Mouse (Mus musculus): ENCODE data around the gene Rab43. TPM values are rescaled to one million over a fixed set of nuclear protein-coding genes. Genes with fewer than 3 reads are reported as not detected.

Gene Rab43
- polyA plus RNA-seq, 1 experiment from 2014 or later: 12.5 TPM

- peak overlapping the region; percentile 100 for H3K4me3 ChIP-seq (ENCODE audit: low read depth, low read length)
- H3K9me3 ChIP-seq (ENCODE audit: low read depth, low read length): no peaks in the 10 kb centered on the region
- peaks cover 31% of the 10 kb centered on the region for H3K36me3 ChIP-seq (ENCODE audit: insufficient read depth)
- H3K27ac ChIP-seq (ENCODE audit: low read depth): peak overlapping the region; percentile 94; the same call in 1 of the 2 replicates
- DNase-seq (peak; percentile 58), ATAC-seq (ENCODE audit: insufficient read depth) (no peak)
- 0% methylated on average over 8 of the region's 8 CpGs for WGBS
- H3K4me2 ChIP-seq: peak overlapping the region; percentile 87
- peak overlapping the region; percentile 100 for H3K9ac ChIP-seq
- TF ChIP-seq CTCF (IDR thresholded peaks at IDR 0.05; ENCODE audit: low read depth): no peak
- no peaks in the 10 kb centered on the region for H3K27me3 ChIP-seq (ENCODE audit: insufficient read depth, low read length)
- H3K4me1 ChIP-seq (ENCODE audit: insufficient read depth): 0 out of 2 replicates have a peak, but pooled peaks cover 4% of the 10 kb centered on the region
Measured at GRCm38 (mm10) chr6:87849780-87850154, 37.8 kb upstream of the Rab43 start.

- H3K4me3 ChIP-seq (ENCODE audit: low read depth, low read length): no peak overlapping the region
- no peak for DNase-seq
- H3K27me3 ChIP-seq (ENCODE audit: insufficient read depth, low read length): no peaks in the 10 kb centered on the region
- H3K9ac ChIP-seq: no peak overlapping the region
- H3K4me1 ChIP-seq (ENCODE audit: insufficient read depth): 0 out of 2 replicates have a peak, but pooled peaks cover 4% of the 10 kb centered on the region
- ATAC-seq (ENCODE audit: insufficient read depth): no peak
- H3K4me2 ChIP-seq: peak overlapping the region; percentile 13; the same call in 1 of the 2 replicates
- TF ChIP-seq CTCF (IDR thresholded peaks at IDR 0.05; ENCODE audit: low read depth): no peak
- no peaks in the 10 kb centered on the region for H3K9me3 ChIP-seq (ENCODE audit: low read depth, low read length)
- H3K27ac ChIP-seq (ENCODE audit: low read depth): no peak overlapping the region
- WGBS: 81% methylated on average over 1 of the region's 1 CpGs
- peaks cover 60% of the 10 kb centered on the region for H3K36me3 ChIP-seq (ENCODE audit: insufficient read depth)
Measured at GRCm38 (mm10) chr6:87846813-87847212, 34.8 kb upstream of the Rab43 start.

DNA sequence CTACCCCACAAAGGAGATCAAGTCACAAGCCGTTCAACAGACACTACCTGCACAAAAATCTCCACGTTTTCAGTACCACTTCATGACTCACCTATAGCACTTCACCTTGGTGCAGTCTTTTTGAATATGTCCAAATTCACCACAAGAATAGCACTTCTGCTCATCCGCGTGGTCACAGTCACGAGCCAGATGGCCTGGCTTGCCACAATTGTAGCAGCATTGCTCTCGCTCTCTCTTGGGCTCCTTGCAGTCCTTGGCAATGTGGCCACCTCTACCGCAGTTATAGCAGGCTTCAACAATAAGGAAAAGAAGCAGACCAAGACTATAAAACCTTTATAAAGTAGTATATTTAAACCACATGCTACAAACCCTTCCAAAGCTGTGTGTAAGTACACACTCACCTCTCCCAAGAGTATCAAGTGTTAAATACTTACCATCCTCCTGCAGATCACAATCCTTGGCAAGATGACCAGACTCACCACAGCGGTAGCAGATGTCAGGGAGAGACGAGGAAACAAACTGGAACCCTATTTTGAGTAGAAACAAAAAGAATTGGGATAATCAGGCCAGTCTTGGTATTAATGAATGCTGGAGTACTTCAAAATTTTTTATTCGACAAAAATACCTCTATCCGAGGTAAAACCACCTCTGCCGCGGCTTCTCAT is 33.2 kb upstream of the Rab43 start:
- H3K27me3 ChIP-seq (ENCODE audit: insufficient read depth, low read length): no peaks in the 10 kb centered on the region
- no peak overlapping the region for H3K9ac ChIP-seq
- ATAC-seq (ENCODE audit: insufficient read depth) (no peak), DNase-seq (no peak)
- H3K4me1 ChIP-seq (ENCODE audit: insufficient read depth): 0 out of 2 replicates have a peak, but pooled peaks cover 4% of the 10 kb centered on the region
- H3K9me3 ChIP-seq (ENCODE audit: low read depth, low read length): no peaks in the 10 kb centered on the region
- peaks cover 63% of the 10 kb centered on the region for H3K36me3 ChIP-seq (ENCODE audit: insufficient read depth)
- no peak overlapping the region for H3K4me3 ChIP-seq (ENCODE audit: low read depth, low read length)
- 91% methylated on average over 13 of the region's 13 CpGs for WGBS
- TF ChIP-seq CTCF (IDR thresholded peaks at IDR 0.05; ENCODE audit: low read depth): no peak
- no peak overlapping the region for H3K27ac ChIP-seq (ENCODE audit: low read depth)
- no peak overlapping the region for H3K4me2 ChIP-seq

GRCm38 (mm10) chr6:87842254-87842653 is 30.3 kb upstream of the Rab43 start:
- no peak overlapping the region for H3K27ac ChIP-seq (ENCODE audit: low read depth)
- peaks cover 54% of the 10 kb centered on the region for H3K36me3 ChIP-seq (ENCODE audit: insufficient read depth)
- no peaks in the 10 kb centered on the region for H3K27me3 ChIP-seq (ENCODE audit: insufficient read depth, low read length)
- no peaks in the 10 kb centered on the region for H3K4me1 ChIP-seq (ENCODE audit: insufficient read depth)
- DNase-seq (peak; percentile 36), ATAC-seq (ENCODE audit: insufficient read depth) (no peak)
- TF ChIP-seq CTCF (IDR thresholded peaks at IDR 0.05; ENCODE audit: low read depth): peak; percentile 36; the same call in 1 of the 2 replicates
- no peaks in the 10 kb centered on the region for H3K9me3 ChIP-seq (ENCODE audit: low read depth, low read length)
- 21% methylated on average over 1 of the region's 1 CpGs for WGBS
- H3K4me3 ChIP-seq (ENCODE audit: low read depth, low read length): no peak overlapping the region
- no peak overlapping the region for H3K4me2 ChIP-seq
- no peak overlapping the region for H3K9ac ChIP-seq

DNA sequence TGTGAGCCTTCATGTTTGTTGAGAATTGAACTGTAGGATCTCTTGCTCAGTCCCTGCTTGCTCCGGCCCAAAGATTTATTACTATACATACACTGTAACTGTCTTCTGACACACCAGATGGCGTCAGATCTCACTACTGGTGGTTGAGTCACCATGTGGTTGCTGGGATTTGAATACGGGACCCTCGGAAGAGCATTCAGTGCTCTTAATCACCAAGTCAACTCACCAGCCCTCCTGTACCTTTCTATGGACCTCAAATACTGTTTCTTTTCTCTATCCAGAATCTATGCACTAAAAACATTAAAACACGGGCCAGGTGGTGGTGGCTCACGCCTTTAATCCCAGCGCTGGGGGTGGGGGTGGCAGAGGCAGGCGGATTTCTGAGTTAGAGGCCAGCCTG is 29.7 kb upstream of the Rab43 start:
- H3K9me3 ChIP-seq (ENCODE audit: low read depth, low read length): no peaks in the 10 kb centered on the region
- H3K27ac ChIP-seq (ENCODE audit: low read depth): no peak overlapping the region
- ATAC-seq (ENCODE audit: insufficient read depth) (no peak), DNase-seq (no peak)
- no peak overlapping the region for H3K4me2 ChIP-seq
- 79% methylated on average over 8 of the region's 8 CpGs for WGBS
- H3K9ac ChIP-seq: no peak overlapping the region
- H3K36me3 ChIP-seq (ENCODE audit: insufficient read depth): peaks cover 48% of the 10 kb centered on the region
- H3K4me3 ChIP-seq (ENCODE audit: low read depth, low read length): no peak overlapping the region
- no peak for TF ChIP-seq CTCF (IDR thresholded peaks at IDR 0.05; ENCODE audit: low read depth)
- H3K27me3 ChIP-seq (ENCODE audit: insufficient read depth, low read length): no peaks in the 10 kb centered on the region
- H3K4me1 ChIP-seq (ENCODE audit: insufficient read depth): no peaks in the 10 kb centered on the region

GRCm38 (mm10) chr6:87839797-87840341 is 27.9 kb upstream of the Rab43 start:
- Histone ChIP-seq H3K4me1 (ENCODE audit: insufficient read depth) (no peaks in the 10 kb centered on the region), H3K9me3 (ENCODE audit: low read depth, low read length) (no peaks in the 10 kb centered on the region), H3K9ac (no peak overlapping the region), H3K36me3 (ENCODE audit: insufficient read depth) (peaks cover 34% of the 10 kb centered on the region), H3K27me3 (ENCODE audit: insufficient read depth, low read length) (no peaks in the 10 kb centered on the region), H3K27ac (ENCODE audit: low read depth) (no peak overlapping the region), H3K4me2 (peak overlapping the region; percentile 89; the same call in 1 of the 2 replicates), H3K4me3 (ENCODE audit: low read depth, low read length) (no peak overlapping the region)
- WGBS: 52% methylated on average over 11 of the region's 11 CpGs
- TF ChIP-seq CTCF (IDR thresholded peaks at IDR 0.05; ENCODE audit: low read depth): no peak
- ATAC-seq (ENCODE audit: insufficient read depth) (no peak), DNase-seq (no peak)

DNA sequence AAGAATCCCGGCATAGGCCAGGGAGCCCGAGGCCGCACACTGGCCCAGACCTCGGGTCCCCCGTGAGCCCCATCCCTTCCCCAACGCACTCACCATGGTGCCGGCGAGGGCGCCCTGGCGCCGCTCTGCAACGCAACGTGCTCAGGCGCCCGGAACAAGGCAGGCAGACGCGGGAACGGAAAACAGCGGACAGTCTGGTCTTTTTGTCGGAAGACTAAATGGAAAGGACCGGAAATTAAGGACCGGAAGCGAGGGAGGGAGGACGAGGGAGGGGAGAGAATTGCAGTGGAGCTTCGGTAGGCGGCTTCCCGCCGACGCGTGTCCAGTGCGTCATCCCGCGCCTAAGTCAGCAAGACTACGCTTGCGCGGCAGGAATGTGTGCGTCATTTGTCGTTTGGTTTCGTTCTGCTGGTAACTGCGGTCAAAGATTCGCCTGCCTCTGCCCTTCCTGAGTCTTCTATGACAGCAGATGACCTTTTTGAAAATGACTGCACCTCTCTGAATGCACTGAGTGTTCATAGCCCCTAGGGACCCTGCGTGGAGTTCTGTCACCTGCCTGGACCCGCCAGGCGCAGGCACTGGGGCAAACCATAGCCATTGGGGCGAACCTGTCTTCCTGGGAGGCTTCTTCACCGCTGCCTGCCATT is 26.7 kb upstream of the Rab43 start, which contains the start of gene Isy1:
Isy1 (minus strand) TSS at position 248 of the 647 bp plus-strand sequence.
- Histone ChIP-seq H3K9ac (peak within 1 kb of the TSS; percentile 82), H3K9me3 (ENCODE audit: low read depth, low read length) (no peaks in the 10 kb centered on the region), H3K27ac (ENCODE audit: low read depth) (peak within 1 kb of the TSS; percentile 95), H3K4me2 (peak within 1 kb of the TSS; percentile 89), H3K27me3 (ENCODE audit: insufficient read depth, low read length) (no peaks in the 10 kb centered on the region), H3K4me3 (ENCODE audit: low read depth, low read length) (peak within 1 kb of the TSS; percentile 80), H3K4me1 (ENCODE audit: insufficient read depth) (no peaks in the 10 kb centered on the region), H3K36me3 (ENCODE audit: insufficient read depth) (peaks cover 33% of the 10 kb centered on the region)
- peak; percentile 98 for DNase-seq
- ATAC-seq (ENCODE audit: insufficient read depth): peak; percentile 96
- no peak for TF ChIP-seq CTCF (IDR thresholded peaks at IDR 0.05; ENCODE audit: low read depth)
- under 1% methylated on average over 46 of the region's 46 CpGs for WGBS
